Mouse (Mus musculus): Measurements from ENCODE around the gene Ngf. TPM values are rescaled to one million over a fixed set of nuclear protein-coding genes. Genes with fewer than 3 reads are reported as not detected.

Gene Ngf
- polyA plus RNA-seq, 1 experiment from 2014 or later: 0.33 TPM

DNA sequence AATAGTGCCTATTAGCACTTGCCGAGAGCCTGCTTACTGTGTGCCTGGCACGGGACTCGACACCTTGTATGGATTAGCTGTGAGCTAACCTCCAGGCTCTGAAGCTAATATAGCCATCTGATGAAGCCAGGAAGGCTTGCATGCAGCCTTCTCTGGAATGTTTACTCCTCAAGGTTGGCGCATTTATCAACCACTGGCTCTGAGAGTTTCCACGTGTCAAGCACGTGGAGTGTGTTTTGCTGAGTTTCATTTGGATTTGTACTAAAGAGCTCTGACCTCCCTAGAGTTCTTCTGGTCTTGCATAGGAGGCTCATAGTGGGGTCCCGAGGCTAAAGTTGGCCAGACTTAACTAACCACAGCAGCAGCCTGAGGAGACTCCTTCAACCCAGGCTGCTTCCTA is 55.2 kb downstream of the Ngf start:
- ATAC-seq (ENCODE audit: low FRiP score) (no peak), DNase-seq (ENCODE audit: low spot score, missing footprints) (no peak)
- Histone ChIP-seq H3K27me3 (ENCODE audit: control insufficient read depth, insufficient read depth, low read length) (no peaks in the 10 kb centered on the region), H3K36me3 (ENCODE audit: control insufficient read depth, insufficient read depth, low read length) (no peaks in the 10 kb centered on the region), H3K4me3 (ENCODE audit: low read depth, low read length) (no peak overlapping the region), H3K27ac (ENCODE audit: low read depth, low read length) (no peak overlapping the region), H3K4me2 (no peak overlapping the region), H3K9me3 (ENCODE audit: control insufficient read depth, low read length) (no peaks in the 10 kb centered on the region), H3K4me1 (ENCODE audit: control insufficient read depth, insufficient read depth, low read length) (no peaks in the 10 kb centered on the region), H3K9ac (ENCODE audit: low read length) (no peak overlapping the region)
- 92% methylated on average over 7 of the region's 7 CpGs for WGBS

DNA sequence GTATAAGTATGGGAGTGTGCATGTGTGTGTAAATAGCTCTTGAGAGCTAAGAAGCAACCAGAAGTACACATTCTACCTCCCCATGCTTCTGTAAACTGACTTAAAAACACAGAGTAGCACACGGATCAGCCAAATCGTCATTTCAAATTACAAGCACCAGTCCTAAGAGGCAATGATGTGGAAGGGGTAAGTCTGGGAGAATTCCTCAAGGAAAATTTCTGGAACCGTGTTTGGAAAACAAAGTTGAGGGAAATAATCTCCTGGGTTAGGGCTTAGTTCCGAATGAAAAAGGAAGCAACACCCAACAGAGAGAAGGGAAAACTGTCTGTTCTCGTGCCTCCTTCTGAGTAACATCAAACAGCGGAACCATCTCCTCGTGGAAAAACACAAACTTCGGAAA is 56.1 kb downstream of the Ngf start:
- DNase-seq (ENCODE audit: low spot score, missing footprints) (no peak), ATAC-seq (ENCODE audit: low FRiP score) (no peak)
- H3K9ac ChIP-seq (ENCODE audit: low read length): no peak overlapping the region
- no peak overlapping the region for H3K27ac ChIP-seq (ENCODE audit: low read depth, low read length)
- 75% methylated on average over 8 of the region's 8 CpGs for WGBS
- no peaks in the 10 kb centered on the region for H3K27me3 ChIP-seq (ENCODE audit: control insufficient read depth, insufficient read depth, low read length)
- H3K4me3 ChIP-seq (ENCODE audit: low read depth, low read length): no peak overlapping the region
- no peaks in the 10 kb centered on the region for H3K9me3 ChIP-seq (ENCODE audit: control insufficient read depth, low read length)
- H3K4me2 ChIP-seq: no peak overlapping the region
- no peaks in the 10 kb centered on the region for H3K36me3 ChIP-seq (ENCODE audit: control insufficient read depth, insufficient read depth, low read length)
- H3K4me1 ChIP-seq (ENCODE audit: control insufficient read depth, insufficient read depth, low read length): no peaks in the 10 kb centered on the region

DNA sequence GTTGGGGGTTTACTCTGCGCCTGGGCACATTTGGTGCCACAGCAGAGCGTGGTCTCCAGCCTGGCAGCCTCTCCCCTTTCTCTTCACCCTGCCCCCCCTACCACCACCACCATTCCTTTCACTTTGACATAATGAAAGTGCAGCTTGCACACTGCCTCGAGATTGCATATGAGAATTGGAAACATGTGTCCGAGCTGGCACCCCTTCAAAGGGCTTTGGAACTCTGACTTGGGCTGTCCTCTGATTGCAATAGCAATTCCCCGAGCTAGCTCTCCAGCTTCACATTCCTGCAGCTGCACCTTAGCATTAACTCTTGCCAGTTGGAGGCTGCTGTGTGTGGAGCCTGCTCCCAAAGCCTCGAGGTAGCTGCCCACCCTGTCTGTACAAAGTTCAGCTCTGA is 56.8 kb downstream of the Ngf start:
- H3K4me3 ChIP-seq (ENCODE audit: low read depth, low read length): no peak overlapping the region
- no peaks in the 10 kb centered on the region for H3K27me3 ChIP-seq (ENCODE audit: control insufficient read depth, insufficient read depth, low read length)
- H3K9me3 ChIP-seq (ENCODE audit: control insufficient read depth, low read length): no peaks in the 10 kb centered on the region
- no peaks in the 10 kb centered on the region for H3K4me1 ChIP-seq (ENCODE audit: control insufficient read depth, insufficient read depth, low read length)
- H3K4me2 ChIP-seq: no peak overlapping the region
- DNase-seq (ENCODE audit: low spot score, missing footprints) (no peak), ATAC-seq (ENCODE audit: low FRiP score) (no peak)
- H3K27ac ChIP-seq (ENCODE audit: low read depth, low read length): no peak overlapping the region
- H3K9ac ChIP-seq (ENCODE audit: low read length): no peak overlapping the region
- H3K36me3 ChIP-seq (ENCODE audit: control insufficient read depth, insufficient read depth, low read length): no peaks in the 10 kb centered on the region
- 69% methylated on average over 6 of the region's 6 CpGs for WGBS

DNA sequence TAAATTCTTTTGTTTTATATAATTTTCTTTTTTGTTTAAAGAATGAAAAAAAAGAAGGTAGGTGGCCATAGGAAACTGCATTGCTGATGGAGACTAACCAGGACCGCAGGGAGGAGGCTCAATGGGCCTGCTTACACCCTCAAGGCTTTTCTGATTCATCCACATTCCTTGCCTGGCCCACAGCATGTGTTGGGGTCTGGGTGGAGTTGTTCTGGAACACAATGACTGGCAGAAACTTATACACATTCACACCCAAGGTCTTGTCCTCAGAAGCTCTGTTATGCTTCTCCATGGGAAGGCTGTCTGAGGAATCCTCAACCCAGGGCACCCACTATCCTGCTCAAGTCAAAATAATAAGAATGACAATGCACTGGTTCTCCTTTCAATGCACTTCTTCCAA is 65.0 kb downstream of the Ngf start:
- H3K4me3 ChIP-seq (ENCODE audit: low read depth, low read length): no peak overlapping the region
- H3K9me3 ChIP-seq (ENCODE audit: control insufficient read depth, low read length): no peaks in the 10 kb centered on the region
- H3K36me3 ChIP-seq (ENCODE audit: control insufficient read depth, insufficient read depth, low read length): no peaks in the 10 kb centered on the region
- no peak overlapping the region for H3K27ac ChIP-seq (ENCODE audit: low read depth, low read length)
- WGBS: 87% methylated on average over 1 of the region's 1 CpGs
- H3K9ac ChIP-seq (ENCODE audit: low read length): no peak overlapping the region
- DNase-seq (ENCODE audit: low spot score, missing footprints) (no peak), ATAC-seq (ENCODE audit: low FRiP score) (no peak)
- H3K27me3 ChIP-seq (ENCODE audit: control insufficient read depth, insufficient read depth, low read length): no peaks in the 10 kb centered on the region
- H3K4me1 ChIP-seq (ENCODE audit: control insufficient read depth, insufficient read depth, low read length): no peaks in the 10 kb centered on the region
- H3K4me2 ChIP-seq: no peak overlapping the region

DNA sequence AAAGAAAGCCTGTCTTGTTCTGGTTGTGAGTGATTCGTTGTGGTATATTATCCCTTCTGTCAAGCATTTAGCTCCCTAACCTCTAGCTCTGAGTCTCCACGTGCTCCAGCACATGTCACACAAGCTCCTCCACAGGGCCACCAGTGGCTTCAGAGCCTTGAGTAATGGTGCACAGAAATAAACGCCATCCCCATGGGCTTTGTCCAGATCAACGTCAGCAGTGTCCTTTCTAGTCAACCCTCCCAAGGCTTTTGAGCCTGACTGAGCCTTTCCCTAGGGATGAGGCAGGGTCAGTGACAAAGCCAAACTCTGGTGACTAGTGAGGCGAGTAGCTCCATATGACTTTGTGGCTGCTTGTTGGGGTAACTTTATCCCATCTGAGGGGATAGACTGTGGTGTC is 73.9 kb downstream of the Ngf start:
- 79% methylated on average over 5 of the region's 5 CpGs for WGBS

DNA sequence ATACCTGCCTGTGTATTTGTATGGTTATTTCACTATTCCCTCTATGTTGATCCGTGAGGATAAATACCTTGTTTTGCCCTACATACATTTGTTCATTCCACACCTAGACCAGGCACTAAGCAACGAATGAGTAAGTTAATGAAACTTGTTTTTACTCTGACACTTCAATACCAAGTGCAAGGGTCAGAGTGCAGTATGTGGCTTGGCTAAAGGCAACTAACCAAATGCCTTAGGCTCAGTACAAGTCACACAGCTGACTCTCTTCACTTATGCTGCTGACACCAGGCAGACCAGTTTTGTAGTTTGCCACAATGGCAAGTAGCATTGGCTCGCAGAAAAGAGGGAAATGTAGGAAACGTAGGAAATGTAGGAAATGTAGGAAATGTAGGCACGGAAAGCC is 77.8 kb downstream of the Ngf start:
- Histone ChIP-seq H3K27ac (ENCODE audit: low read depth, low read length) (no peak overlapping the region), H3K4me1 (ENCODE audit: control insufficient read depth, insufficient read depth, low read length) (no peaks in the 10 kb centered on the region), H3K9ac (ENCODE audit: low read length) (no peak overlapping the region), H3K4me3 (ENCODE audit: low read depth, low read length) (no peak overlapping the region), H3K27me3 (ENCODE audit: control insufficient read depth, insufficient read depth, low read length) (no peaks in the 10 kb centered on the region), H3K9me3 (ENCODE audit: control insufficient read depth, low read length) (no peaks in the 10 kb centered on the region), H3K36me3 (ENCODE audit: control insufficient read depth, insufficient read depth, low read length) (no peaks in the 10 kb centered on the region), H3K4me2 (no peak overlapping the region)
- no peak for ATAC-seq (ENCODE audit: low FRiP score)
- WGBS: 84% methylated on average over 5 of the region's 5 CpGs
- DNase-seq (ENCODE audit: low spot score, missing footprints): no peak

More for the DNA sequence above, 73.9 kb downstream of the Ngf start:
- Histone ChIP-seq H3K4me3 (ENCODE audit: low read depth, low read length) (no peak overlapping the region), H3K27ac (ENCODE audit: low read depth, low read length) (no peak overlapping the region), H3K4me1 (ENCODE audit: control insufficient read depth, insufficient read depth, low read length) (no peaks in the 10 kb centered on the region), H3K27me3 (ENCODE audit: control insufficient read depth, insufficient read depth, low read length) (no peaks in the 10 kb centered on the region), H3K9ac (ENCODE audit: low read length) (no peak overlapping the region), H3K4me2 (no peak overlapping the region), H3K9me3 (ENCODE audit: control insufficient read depth, low read length) (no peaks in the 10 kb centered on the region), H3K36me3 (ENCODE audit: control insufficient read depth, insufficient read depth, low read length) (no peaks in the 10 kb centered on the region)
- no peak for ATAC-seq (ENCODE audit: low FRiP score)
- DNase-seq (ENCODE audit: low spot score, missing footprints): no peak

DNA sequence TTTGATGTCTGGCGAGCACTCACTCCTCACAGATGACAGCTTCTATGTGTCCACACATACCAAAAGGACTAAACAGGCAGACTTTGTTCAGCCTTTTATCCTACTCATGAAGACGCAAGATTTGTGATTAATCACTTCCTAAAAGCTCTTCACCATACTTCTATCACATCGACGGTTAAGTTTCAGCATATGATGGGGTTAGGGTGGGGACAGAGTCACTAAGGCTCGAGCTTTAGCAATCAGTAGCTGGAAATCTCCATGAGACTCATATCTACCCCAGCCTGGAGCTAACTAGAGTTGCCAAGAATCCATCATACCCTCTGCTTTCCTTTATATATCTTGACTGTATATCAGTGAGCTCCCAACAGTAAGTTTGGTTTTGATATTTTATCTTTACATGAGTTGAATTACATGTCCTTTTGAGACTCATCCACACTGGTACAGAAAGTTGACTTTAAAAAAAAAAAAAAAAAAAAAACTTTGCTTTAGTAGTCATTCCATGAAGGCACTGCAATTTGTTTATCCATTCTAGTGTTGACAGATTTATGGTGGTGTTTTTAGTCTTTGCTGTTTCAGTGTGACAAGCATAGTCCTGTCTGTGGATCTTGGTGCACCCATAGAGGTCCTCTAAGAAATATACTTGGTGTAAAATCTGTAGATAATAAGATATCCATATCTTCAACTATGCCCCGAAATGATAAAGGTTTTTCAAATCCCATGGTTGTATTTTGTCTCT is 84.4 kb downstream of the Ngf start:
- Histone ChIP-seq H3K9me3 (ENCODE audit: control insufficient read depth, low read length) (no peaks in the 10 kb centered on the region), H3K4me1 (ENCODE audit: control insufficient read depth, insufficient read depth, low read length) (no peaks in the 10 kb centered on the region), H3K27me3 (ENCODE audit: control insufficient read depth, insufficient read depth, low read length) (no peaks in the 10 kb centered on the region), H3K4me2 (no peak overlapping the region), H3K4me3 (ENCODE audit: low read depth, low read length) (no peak overlapping the region), H3K9ac (ENCODE audit: low read length) (no peak overlapping the region), H3K27ac (ENCODE audit: low read depth, low read length) (no peak overlapping the region), H3K36me3 (ENCODE audit: control insufficient read depth, insufficient read depth, low read length) (no peaks in the 10 kb centered on the region)
- DNase-seq (ENCODE audit: low spot score, missing footprints) (no peak), ATAC-seq (ENCODE audit: low FRiP score) (no peak)
- 85% methylated on average over 6 of the region's 6 CpGs for WGBS

DNA sequence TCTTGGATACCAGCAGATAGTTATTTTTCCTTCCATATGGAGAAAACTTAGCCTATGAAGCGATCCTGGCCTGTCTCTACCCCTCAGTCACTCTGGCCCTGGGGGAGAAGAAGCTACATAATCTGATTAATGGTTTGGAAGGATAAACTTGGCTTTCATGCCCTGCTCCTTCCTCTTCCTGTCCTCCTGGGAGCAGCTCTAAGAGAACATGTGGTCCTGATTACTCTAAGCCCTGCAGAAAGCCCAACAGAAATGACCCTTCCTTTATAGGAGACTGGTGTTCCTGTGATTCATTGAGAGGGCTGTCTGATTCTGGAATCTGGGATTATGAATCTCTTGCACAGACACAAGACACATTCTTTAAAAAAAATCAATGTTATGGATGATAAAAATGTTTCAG is 86.4 kb downstream of the Ngf start:
- WGBS: 48% methylated on average over 1 of the region's 1 CpGs
- Histone ChIP-seq H3K4me2 (no peak overlapping the region), H3K36me3 (ENCODE audit: control insufficient read depth, insufficient read depth, low read length) (no peaks in the 10 kb centered on the region), H3K9me3 (ENCODE audit: control insufficient read depth, low read length) (no peaks in the 10 kb centered on the region), H3K9ac (ENCODE audit: low read length) (no peak overlapping the region), H3K27ac (ENCODE audit: low read depth, low read length) (no peak overlapping the region), H3K4me3 (ENCODE audit: low read depth, low read length) (no peak overlapping the region), H3K27me3 (ENCODE audit: control insufficient read depth, insufficient read depth, low read length) (no peaks in the 10 kb centered on the region), H3K4me1 (ENCODE audit: control insufficient read depth, insufficient read depth, low read length) (no peaks in the 10 kb centered on the region)
- no peak for DNase-seq (ENCODE audit: low spot score, missing footprints)
- no peak for ATAC-seq (ENCODE audit: low FRiP score)

DNA sequence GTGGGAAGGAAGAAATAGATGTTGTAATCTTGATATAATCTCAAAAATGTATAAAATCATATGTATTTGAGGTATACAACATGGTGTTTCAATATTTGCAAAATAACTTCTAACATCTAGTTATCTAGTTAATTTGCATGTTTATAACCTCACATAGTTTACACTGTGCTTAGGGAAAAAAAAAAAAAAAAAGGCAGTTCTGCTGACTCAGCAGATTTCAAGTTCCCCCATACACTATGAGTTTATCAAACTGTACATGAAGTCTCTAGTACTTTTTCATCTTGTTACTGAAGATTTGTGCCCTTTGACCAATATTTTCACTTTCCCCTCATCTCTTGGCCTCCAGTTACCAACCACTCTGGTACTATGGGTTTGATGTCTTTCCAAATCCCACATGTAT is 86.9 kb downstream of the Ngf start:
- Histone ChIP-seq H3K36me3 (ENCODE audit: control insufficient read depth, insufficient read depth, low read length) (no peaks in the 10 kb centered on the region), H3K9ac (ENCODE audit: low read length) (no peak overlapping the region), H3K4me2 (no peak overlapping the region), H3K4me3 (ENCODE audit: low read depth, low read length) (no peak overlapping the region), H3K27ac (ENCODE audit: low read depth, low read length) (no peak overlapping the region), H3K9me3 (ENCODE audit: control insufficient read depth, low read length) (no peaks in the 10 kb centered on the region), H3K4me1 (ENCODE audit: control insufficient read depth, insufficient read depth, low read length) (no peaks in the 10 kb centered on the region), H3K27me3 (ENCODE audit: control insufficient read depth, insufficient read depth, low read length) (no peaks in the 10 kb centered on the region)
- DNase-seq (ENCODE audit: low spot score, missing footprints): no peak
- no peak for ATAC-seq (ENCODE audit: low FRiP score)

All from midbrain, embryonic 11.5 days (tissue).